Mouse (Mus musculus) gastrocnemius, postnatal 10 days (tissue): Measurements from ENCODE around the gene Knstrn. TPM values are rescaled to one million over a fixed set of nuclear protein-coding genes. Genes with fewer than 3 reads are reported as not detected.

Experiments used
- DNase-seq: peaks from one replicate; pipeline ENCODE4 v3.0.0; 2021; ENCODE audit warnings: mixed read lengths
- total RNA-seq, 2 experiments: library from RNA; stranded (reverse); gene quantifications; 2 replicates each; pipeline ENCODE4 v1.2.3; 2021

Knstrn gene
- total RNA-seq, 2 experiments from 2014 or later, result 9.4 to 10.0 TPM

DNA sequence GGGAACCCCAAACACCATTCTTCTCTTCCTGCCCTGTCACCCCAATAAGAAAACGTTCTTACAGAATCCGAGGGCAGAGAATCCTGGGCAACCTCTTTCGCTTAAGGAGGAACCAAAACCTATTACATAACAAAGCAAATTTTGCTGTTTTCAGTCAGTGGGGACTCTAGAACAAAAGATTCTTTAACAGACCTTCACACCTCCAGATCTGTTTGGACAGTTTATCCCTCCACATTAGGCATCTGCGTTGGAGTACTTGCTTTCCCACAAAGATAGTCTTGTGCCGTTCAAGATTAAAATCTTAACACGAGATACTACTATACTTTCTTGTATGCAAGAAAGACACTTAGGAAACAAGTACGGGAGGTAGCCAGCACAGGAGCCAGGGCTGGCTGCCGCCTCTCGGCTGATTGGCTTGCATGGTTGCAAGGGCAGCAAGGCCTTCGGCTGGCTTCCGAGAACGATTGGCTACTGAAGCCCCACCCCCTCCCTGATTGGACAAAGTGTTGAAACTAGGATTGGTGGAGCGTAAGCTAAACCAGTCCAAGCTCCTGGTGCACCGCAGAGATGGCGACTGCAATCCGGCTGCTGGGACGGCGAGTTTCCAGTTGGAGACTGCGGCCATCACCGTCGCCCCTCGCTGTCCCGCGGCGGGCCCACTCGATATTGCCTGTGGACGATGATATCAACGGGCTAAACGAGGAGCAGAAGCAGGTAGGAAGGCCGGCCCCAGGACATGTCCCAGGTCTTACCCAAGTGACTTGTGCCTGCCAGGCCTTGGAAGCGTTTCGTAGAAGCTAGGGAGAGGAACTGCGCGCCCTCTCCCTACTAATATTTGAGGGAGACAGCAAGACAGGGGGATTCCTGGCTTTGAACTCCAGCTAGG, 47.9 kb downstream of the Knstrn start, which contains the start of gene Ivd:
Ivd (plus strand) TSS at position 501 of the 886 bp plus-strand sequence.
- DNase-seq, result peak; percentile 84

DNA sequence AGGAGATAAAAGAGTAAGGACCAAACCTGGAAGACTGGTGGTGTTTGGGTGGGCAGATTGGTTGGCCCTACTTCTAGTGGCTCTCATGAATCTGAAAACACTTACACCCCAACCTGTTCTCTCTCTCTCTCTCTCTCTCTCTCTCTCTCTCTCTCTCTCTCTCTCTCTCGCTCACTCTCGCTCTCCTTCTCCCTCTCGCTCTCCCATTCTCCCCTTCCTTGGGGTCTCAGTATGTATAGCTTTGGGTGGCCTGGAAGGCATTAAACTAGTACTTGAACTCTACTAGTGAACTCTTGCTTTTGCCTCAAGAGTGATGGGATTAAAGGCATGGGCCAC, 48.5 kb downstream of the Knstrn start:
- no peak for DNase-seq

DNA sequence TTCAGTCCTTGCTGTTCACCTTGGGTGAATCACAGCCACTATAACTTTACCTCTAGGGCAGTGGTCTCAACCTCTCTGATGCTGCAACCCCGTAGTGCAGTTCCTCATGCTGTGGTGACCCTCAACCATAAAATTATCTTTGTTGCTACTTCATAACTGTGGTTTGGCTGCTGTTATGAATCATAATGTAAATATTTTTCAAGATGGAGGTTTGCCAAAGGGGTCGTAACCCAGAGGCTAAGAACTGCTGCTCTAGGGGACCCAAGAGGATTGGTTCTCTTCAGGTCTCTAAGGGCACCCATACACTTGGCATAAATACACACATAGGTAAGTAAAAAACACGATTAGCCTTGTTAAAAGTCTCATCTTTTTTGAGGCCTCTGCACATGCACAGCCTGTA, 56.8 kb downstream of the Knstrn start:
- DNase-seq, result no peak

GRCm38 (mm10) chr2:118871032-118871431, 57.2 kb downstream of the Knstrn start:
- DNase-seq, result no peak

- no peak for DNase-seq
Observed at GRCm38 (mm10) chr2:118873018-118873417, 59.2 kb downstream of the Knstrn start.

DNA sequence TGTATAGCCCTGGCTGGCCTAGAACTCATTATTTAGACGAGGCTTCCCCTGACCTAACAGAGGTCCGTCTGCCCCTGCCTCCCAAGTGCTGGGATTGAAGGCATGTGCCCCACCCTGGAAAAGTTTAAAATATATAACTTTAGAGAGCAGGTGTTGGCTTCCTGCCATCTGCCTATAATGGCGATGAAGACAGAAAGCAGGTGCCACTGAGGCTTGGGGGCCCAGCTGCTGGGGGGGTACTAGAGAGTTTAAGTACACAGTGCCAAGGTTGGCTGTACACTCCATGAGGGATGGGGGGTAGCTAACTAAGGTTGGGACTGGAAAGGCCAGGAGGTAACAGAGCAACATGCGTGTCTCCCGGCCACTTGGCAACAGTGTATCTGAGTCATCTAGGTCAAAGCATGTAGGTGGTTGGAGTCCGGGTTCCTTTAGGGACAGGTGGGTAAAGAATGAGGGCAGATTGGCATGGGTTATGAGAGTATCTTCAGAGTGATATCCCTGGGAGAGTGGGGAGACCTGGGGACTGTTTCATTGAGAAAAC, 60.2 kb downstream of the Knstrn start:
- no peak for DNase-seq

DNA sequence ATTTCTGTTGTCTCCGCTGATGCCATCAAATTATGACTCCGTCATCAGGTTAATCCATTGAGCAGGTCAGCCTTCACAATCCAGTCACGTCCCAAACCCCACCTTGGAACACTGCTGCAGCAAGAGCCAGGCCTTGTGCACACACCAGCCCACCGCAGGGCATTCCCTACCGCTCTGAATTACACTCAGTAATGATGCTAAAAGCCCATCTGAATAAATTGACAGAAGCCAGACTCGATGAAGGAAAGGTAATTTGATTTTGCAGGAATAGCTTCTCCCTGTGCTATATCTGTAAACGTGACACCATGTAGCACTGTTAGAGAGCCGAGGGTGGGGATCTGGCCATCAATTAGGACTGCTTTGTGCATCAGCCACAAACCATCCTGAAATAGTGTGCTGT, 61.5 kb downstream of the Knstrn start:
- DNase-seq, result no peak

GRCm38 (mm10) chr2:118876453-118876852, 62.6 kb downstream of the Knstrn start:
- DNase-seq, result no peak

DNA sequence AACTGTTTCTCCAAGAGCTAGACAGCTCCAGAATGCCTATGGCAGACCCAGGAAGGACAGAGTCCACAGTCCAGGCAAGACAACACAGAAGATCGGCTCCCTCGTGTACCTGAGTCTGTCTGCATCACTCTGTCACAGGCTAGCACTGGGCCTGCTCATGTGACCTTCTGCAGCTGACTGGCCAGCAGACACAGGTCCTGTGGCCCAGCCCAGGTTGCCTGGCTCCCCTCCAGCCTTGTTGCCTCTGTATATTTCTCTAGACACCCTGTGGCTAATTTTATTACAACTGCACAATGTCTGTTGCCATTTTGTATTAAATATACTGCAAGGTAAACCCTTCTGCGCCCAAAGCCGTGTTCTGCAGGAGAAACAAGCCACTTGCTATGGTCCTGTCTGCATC, 67.2 kb downstream of the Knstrn start:
- DNase-seq, result no peak

GRCm38 (mm10) chr2:118881956-118882355, 68.2 kb downstream of the Knstrn start:
- no peak for DNase-seq

DNA sequence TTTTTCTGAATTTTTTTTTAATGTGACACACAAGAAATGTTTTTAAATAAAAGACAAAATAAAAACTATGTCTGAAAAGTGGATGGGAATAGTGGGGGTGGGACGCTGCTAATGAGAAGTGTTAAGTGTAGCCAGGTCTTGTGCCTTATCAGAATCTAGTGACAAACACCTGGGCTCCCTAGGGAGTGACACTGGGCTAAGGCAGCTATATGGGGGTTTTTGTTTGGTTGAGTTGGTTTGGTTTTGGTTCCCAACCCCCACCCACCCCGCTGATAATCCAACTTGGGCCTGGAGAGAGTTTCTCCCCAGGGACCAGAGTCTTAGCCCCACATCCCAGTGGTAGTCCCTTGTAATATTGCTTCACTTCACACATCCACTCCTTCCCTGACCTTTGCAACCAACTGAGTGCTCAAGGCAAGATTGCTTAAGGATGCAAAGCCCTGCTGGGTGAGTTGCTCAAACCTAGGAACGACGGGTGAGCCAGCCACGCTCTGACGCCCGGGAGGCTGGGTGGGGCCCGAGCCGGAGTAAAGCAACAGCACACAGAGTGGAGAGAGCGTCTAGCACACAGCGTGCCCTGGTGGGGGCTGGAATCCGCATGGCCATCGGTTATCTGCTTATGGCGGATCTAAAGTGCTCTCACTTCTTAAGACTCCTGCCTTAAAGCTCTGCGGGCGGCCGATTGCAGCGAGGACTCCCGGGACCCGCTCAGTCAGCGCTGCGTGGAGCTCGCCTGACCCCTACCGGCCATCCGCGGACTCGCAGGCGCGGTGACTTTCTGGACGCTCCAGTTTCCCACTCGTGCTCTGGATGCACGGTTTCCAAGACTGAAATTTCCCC, 69.3 kb downstream of the Knstrn start:
- DNase-seq, result peak; percentile 92

- DNase-seq, result no peak
Observed at GRCm38 (mm10) chr2:118887440-118887839, 73.6 kb downstream of the Knstrn start.

DNA sequence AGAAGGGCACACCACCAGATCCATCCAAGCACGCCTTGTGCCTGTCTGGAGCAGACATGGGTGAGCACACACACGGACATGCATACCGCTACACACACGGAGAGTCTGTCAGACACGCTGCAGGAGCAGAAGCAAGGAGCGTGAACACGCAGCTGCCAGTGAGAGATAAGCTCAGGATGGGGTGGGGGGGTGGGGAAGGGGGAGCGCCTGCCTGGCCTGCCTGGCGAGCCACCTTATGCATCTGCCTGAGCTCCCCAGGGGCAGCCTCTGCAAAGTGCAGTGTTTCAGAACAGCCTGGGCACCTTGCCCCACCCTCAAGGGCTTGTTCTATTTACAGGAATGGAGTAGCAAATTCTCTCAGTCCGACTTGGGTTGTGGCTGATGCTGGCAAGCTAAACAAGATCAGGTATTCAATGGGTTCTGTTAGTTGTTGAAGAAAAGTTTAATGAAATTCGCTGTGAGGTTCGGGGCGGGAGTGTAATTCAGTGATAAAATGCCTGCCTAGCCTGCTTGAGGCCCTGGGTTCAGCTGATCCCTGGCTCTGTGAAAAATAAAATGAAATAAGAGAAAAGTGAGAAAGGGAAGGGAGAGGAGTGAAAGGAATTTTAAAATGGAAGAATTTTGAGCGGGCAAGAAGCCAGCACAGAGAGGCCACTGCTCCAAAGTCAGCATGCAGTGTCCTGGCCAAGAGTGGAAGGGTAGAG, 74.2 kb downstream of the Knstrn start:
- no peak for DNase-seq

GRCm38 (mm10) chr2:118891173-118891572, 77.4 kb downstream of the Knstrn start:
- DNase-seq, result no peak

GRCm38 (mm10) chr2:118895990-118896913, 82.4 kb downstream of the Knstrn start:
- peak; percentile 38 for DNase-seq

GRCm38 (mm10) chr2:118896914-118897291, 83.1 kb downstream of the Knstrn start:
- no peak for DNase-seq

DNA sequence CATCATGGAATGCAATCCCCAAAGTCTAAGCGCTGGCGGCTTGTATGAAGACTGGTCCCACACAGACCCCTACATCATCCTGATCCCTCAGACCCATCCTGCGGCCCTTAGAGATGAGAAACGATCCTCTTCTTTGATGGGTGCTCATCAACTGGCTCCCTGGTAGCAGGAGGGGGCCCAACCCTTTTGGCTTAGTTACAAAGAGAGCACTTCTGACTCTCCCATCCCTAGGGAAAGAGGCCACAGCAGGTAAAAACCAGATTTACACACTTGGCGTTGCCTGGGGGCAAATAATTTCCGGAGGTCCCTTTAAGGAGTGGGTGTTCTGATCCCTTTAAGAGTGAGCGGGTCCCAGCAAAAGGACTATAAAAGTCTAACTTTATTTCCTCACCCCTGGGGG, 83.6 kb downstream of the Knstrn start:
- DNase-seq, result no peak

- DNase-seq, result no peak
Observed at GRCm38 (mm10) chr2:118897808-118898207, 84.0 kb downstream of the Knstrn start.

- DNase-seq, result no peak
Observed at GRCm38 (mm10) chr2:118898771-118899170, 85.0 kb downstream of the Knstrn start.

- no peak for DNase-seq
Observed at GRCm38 (mm10) chr2:118899306-118899705, 85.5 kb downstream of the Knstrn start.
